Mouse (Mus musculus) v-Abl transformed pro-B cells (cell line): ENCODE data around the gene Nasp.

ENCODE experiments used
- in situ Hi-C, 2 experiments: fragments of 400-800 bp; cut with MboI; formaldehyde crosslinking; loops; one replicate each; pipeline ENCODE4 v1.15.1; 2025; ENCODE audit not compliant: unreplicated experiment in 2 of 2

Gene Nasp

DNA sequence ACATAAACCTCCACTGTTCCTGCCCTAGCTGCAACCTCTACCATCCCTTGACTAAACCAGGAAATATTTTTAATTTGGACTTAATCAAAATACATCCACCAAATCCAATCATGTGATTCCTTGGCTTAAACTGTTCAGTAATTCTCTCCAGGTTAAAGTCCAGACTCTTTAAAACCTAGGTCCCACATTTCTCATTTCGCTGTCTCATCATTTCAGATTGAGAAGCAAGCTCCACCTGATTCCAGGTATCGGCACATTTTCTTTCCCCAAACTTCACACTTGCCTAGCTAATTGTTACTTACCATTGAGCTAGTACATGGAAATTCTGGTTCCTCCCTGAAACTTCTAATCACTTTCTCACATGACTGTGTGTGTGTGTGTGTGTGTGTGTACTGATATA lies 21.7 kb upstream of the Nasp start:
- in situ Hi-C loops: loop anchor here in 1 of 2 experiments (10.0 kb wide), 1 partner anchor 135 kb away; no protein-coding TSS in a partner anchor

GRCm38 (mm10) chr4:116645624-116646023 lies 17.9 kb upstream of the Nasp start:
- in situ Hi-C loops: loop anchor here in 1 of 2 experiments (10.0 kb wide), 1 partner anchor 139 kb away; no protein-coding TSS in a partner anchor

GRCm38 (mm10) chr4:116644326-116644725 lies 16.6 kb upstream of the Nasp start:
- in situ Hi-C loops: loop anchor here in 1 of 2 experiments (10.0 kb wide), 1 partner anchor 140 kb away; no protein-coding TSS in a partner anchor

GRCm38 (mm10) chr4:116642071-116642470 lies 14.3 kb upstream of the Nasp start:
- in situ Hi-C loops: loop anchor here in 1 of 2 experiments (10.0 kb wide), 1 partner anchor 143 kb away; no protein-coding TSS in a partner anchor

- in situ Hi-C loops: no loop called here
These were observed 11.1 kb upstream of the Nasp start for GRCm38 (mm10) chr4:116638821-116639220.

GRCm38 (mm10) chr4:116635197-116635596 lies 7.5 kb upstream of the Nasp start:
- in situ Hi-C loops: no loop called here

GRCm38 (mm10) chr4:116627359-116627716 lies 403 bp downstream of the Nasp start:
- in situ Hi-C loops: no loop called here

DNA sequence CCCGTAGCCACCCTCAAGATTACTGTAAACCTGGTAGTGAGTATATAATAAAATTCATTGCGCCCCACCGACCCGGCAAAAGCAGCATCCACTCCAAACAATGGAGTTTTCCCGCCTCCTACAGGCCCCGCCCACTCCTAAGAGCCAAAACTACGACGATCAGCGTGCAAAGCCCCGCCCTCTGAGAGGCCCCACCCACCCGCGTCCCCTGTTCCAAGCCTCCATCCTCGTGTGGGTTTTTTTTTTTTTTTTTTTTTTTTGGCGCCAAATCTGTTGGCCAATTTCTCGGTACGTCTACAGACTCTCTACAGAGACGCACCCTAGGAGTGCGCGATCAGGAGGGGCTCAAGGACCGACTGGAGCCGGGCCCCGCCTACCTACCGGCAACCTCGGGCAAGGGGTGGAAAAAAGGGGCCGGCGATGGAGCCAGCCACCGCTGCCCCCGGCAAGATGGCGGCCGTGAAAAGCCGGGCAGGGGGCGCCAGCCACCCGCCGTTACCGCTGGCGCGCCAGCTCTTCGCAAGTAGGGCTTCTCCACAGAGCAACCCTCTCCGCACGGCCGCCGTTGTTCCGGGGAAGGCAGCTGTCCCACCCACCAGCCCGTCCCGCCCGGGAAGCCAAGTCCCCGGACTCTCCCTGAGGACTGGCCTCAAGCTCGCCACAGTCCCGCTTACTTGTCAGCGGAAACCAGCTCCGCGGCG lies 933 bp downstream of the Nasp start:
- in situ Hi-C loops: no loop called here

DNA sequence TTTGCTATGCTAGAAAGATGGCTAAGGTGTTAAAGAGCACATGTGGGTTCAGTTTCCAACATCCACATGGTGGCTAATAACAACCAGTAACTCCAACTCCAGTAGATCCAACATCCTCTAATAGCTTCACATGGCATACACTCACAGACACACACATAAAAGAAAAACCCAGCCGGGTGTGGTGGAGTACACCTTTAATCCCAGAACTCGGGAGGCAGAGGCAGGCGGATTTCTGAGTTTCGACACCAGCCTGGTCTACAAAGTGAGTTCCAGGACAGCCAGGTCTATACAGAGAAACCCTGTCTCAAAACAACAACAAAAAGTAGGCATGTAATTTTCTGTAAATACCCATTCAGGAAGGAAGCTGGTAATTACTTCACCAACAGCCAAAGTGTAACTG lies 2.9 kb downstream of the Nasp start:
- in situ Hi-C loops: no loop called here

DNA sequence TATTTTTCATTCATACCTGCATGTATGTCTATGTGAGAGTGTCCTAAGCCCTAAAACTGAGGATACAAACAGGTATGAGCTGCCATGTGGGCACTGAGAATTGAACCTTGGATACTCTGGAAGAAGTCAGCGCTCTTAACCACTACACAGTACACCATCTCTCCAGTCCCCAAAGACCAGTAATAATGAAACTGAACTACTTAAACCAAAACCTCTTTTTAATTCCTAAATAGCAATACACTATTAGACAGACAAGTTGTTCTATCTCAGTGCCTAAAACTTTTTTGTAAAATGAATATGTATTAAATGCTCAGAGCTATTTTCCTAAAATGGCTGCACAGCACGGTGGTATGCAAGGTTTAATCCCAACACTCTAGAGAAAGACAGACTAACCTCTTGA lies 12.5 kb downstream of the Nasp start:
- in situ Hi-C loops: no loop called here

- in situ Hi-C loops: no loop called here
These were observed 15.1 kb downstream of the Nasp start for GRCm38 (mm10) chr4:116612621-116613020.

DNA sequence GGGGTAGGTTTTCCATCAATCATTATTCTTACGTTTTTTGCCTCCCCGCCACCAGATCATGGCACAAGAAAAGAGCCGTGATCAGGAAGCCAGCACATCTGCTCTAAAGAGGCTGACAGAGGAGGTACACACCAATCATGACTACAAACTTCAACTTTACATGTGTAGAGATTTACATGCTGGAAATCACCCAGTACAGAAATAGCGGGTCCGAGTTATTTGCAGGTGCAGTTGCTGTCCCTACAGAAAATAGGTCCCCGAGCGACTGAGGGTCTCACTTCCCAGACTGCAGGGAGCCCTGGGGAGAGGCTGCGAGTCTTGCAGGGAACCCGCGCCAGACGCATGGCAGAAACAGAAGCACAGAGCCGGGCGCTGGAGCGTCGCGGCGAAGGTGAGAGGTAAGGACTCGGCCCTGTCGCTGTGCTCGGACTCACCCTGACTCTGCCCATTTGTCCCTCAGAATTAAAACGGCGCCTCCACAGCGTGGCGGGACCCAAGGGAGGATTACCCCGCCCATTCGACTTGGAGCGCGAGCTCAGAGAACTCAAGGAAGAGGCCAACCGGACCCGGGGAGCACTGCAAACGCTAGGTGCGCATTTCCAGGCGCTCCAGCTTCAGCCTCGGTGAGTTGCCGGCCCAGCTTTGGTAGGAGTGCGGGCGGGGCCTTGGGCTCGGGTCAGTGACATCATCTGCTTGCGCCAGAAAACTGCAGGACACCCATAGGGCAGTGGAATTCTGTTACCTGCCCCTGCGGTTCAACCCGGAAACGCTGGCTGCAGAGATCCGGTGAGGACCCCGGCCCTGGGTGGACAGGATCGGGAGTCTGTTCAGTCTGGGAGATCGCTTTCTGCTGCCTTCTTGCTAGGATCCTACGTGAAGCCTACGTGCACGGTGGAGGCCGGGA lies 30.5 kb downstream of the Nasp start:
- in situ Hi-C loops: no loop called here

GRCm38 (mm10) chr4:116596379-116596778 lies 31.4 kb downstream of the Nasp start, which contains the start of gene Ccdc17:
TSS of gene Ccdc17 (plus strand) at chr4:116596654.
- in situ Hi-C loops: no loop called here

DNA sequence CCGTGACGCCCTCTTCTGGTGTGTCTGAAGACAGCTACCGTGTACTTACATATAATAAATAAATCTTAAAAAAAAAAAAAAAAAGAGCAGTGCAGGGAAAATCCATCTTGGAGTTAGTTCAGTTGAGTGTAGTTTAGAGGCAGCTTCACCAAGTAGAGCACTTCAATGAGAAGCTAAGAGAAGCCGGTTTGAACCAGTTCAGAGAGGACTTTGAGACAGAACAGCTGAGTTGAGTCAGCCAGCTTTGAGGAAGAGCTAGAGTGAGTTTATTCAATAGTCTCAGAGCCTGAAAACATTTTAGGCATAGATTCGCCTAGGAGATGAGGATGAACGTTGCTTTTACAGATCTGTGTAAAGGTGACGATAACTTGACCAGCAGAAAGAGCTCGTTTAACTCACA lies 31.9 kb downstream of the Nasp start:
- in situ Hi-C loops: no loop called here

- in situ Hi-C loops: no loop called here
These were observed 69.4 kb downstream of the Nasp start for GRCm38 (mm10) chr4:116558151-116558882.

GRCm38 (mm10) chr4:116557306-116558121 lies 70.2 kb downstream of the Nasp start, which contains the start of gene Gpbp1l1:
TSS of gene Gpbp1l1 (plus strand) at chr4:116557658.
- in situ Hi-C loops: no loop called here

- in situ Hi-C loops: no loop called here
These were observed 71.0 kb downstream of the Nasp start for GRCm38 (mm10) chr4:116556561-116557305.

DNA sequence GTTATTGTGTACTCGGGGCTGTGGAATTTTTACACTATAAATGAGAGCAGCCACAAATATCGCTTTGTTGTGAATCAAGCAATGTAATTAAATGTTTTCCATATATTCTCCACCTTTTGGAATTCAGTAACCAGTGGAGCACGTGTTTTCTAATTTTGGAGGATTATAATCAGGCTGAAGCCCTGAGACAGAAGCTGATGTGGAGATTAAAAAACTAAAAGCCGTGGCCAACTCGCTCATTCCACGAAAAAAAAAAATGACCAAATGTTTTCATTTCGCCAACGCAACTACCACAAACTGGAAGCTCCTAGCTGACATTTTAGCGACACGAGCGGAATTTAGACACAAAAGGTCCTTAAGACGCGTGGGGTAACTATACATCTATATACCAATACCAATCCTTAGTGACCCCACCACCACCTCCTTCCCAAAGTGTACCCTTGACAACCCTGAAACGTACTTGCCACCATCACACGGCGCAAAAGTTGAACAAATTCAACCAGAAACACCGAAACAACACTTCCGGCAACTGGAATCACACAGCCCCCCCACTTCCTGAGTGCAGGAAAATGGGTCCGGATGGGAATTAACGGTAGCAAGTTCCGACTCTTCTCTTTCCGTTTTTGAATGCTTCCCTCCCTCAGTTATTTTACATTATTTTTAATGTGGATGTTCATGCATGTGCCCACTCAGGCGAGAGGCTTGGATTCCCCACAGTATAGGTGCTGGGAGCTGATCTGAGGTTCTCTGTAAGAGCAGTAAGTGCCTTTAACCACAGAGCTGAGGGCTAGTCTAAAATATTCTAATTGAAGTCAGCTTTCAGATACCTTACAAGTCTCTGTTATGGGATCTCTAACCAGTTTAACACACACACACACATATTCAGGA lies 72.1 kb downstream of the Nasp start, which contains the start of gene Tmem69:
Gene Tmem69, minus strand, starts transcription at position 524 of the 888 bp plus-strand sequence.
- in situ Hi-C loops: no loop called here
